Mouse (Mus musculus) colon, adult 2 months (tissue): ENCODE data around the gene Prkar1b. TPM values are rescaled to one million over a fixed set of nuclear protein-coding genes. Genes with fewer than 3 reads are reported as not detected.

ENCODE experiments used
- polyA plus RNA-seq: library from polyadenylated mRNA; depleted of rRNA; stranded (reverse); fragments of >200 nt; gene quantifications from 2 replicates; pipeline ENCODE4 v1.2.3, GENCODE M21; 2012; rRNA removed

The Prkar1b gene
- polyA plus RNA-seq, result 7.9 and 9.5 TPM in 2 replicates

GRCm38 (mm10) chr5:139149681-139150602 is at the start of gene Prkar1b, which contains the start of gene Dnaaf5:
Prkar1b (minus strand) TSS chr5:139150001.
Dnaaf5 (plus strand) TSS chr5:139150223.

DNA sequence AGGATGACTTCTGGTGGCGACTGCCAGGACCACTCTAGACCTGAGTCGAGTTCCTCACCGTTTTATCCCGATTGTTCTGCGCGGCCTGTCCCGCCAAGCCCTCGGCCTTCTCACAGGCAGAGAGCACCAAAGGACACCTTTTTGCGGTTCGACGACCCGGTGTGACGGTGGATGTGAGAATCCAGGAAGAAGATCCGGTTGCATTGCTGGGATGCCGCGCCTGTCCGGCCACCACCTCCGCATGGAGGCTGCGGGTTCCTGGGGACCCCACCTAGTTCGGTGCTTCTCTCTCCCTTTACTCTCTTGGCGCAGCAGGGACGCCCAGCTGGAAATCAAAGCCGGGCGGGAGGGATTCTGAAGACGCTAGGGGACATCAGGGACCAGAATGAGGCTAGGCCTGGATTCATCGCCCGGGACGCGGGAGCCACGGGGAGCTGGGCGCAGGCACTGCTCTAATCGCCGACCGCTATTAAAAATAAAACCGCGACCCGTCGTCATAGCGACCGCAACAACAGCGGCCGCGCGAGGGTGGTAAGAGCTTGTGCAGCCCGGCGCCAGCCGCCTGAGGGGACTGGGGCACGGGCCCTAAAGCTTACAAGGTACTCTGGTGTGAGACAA is 152.5 kb downstream of the Prkar1b start, which contains the start of gene Pdgfa:
Gene Pdgfa, minus strand, starts transcription at position 200 of the 618 bp plus-strand sequence.

Other genes with a start within 250 kb of the Prkar1b start
- 92.1 and 93.9 TPM in 2 replicates for gene Pdgfa, start 152.6 kb downstream of the Prkar1b start, polyA plus RNA-seq
- gene Dnaaf5, start 222 bp upstream of the Prkar1b start, polyA plus RNA-seq, result 18.3 and 19.0 TPM in 2 replicates
- gene Sun1, start 50.6 kb upstream of the Prkar1b start, polyA plus RNA-seq, result 39.5 and 43.9 TPM in 2 replicates
- gene Get4, start 102.3 kb upstream of the Prkar1b start, polyA plus RNA-seq, result 137 and 211 TPM in 2 replicates
- 48.1 and 55.7 TPM in 2 replicates for gene Adap1, start 175.6 kb upstream of the Prkar1b start, polyA plus RNA-seq
- 62.7 and 94.9 TPM in 2 replicates for gene Cox19, start 201.4 kb upstream of the Prkar1b start, polyA plus RNA-seq
- gene Cyp2w1, start 202.6 kb upstream of the Prkar1b start, polyA plus RNA-seq, result 15.3 and 18.1 TPM in 2 replicates
- gene Gpr146, start 227.7 kb upstream of the Prkar1b start, polyA plus RNA-seq, result 7.0 and 8.2 TPM in 2 replicates